Mouse (Mus musculus) ovary, postnatal 10 days (tissue): ENCODE results near the gene Fyn.

Experiments used
- DNase-seq: peaks from one replicate; pipeline ENCODE4 v3.0.0; 2022; ENCODE audit warnings: low spot score

Gene Fyn

DNA sequence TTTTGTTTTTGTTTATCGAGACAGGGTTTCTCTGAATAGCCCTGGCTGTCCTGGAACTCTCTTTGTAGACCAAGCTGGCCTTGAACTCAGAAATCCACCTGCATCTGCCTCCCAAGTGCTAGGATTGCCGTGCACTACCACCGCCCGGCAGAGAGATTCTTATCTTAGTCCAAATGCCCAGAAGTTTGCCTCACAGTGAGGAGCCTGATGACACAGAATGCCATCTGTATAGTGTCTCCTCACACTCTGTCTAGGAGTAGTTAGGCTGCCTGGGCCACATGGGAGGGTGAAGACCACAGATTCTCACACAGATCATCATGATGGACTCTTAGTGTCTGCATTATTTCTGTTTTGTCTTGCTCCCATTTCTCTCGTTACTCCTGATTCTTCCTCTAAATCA lies 140.1 kb downstream of the Fyn start:
- no peak for DNase-seq

DNA sequence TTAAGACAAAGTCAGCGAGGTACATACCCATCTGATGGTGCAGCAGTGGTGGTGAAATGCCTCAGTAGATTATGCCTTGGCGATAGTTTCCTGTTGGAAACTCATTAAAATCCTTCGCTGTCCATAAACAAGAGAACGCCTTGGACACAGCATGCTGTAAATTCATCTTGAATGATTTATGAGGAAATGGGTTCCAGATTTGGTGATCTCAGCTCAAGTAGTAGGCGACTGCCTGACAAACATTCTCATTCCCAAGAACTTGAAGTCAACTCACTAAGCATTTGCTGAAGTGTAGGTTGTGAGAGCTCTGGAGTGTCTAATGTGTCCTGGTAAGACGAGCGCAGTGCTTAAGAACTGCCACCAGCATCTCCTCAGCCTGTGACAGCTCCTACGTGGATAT lies 141.3 kb downstream of the Fyn start:
- no peak for DNase-seq

DNA sequence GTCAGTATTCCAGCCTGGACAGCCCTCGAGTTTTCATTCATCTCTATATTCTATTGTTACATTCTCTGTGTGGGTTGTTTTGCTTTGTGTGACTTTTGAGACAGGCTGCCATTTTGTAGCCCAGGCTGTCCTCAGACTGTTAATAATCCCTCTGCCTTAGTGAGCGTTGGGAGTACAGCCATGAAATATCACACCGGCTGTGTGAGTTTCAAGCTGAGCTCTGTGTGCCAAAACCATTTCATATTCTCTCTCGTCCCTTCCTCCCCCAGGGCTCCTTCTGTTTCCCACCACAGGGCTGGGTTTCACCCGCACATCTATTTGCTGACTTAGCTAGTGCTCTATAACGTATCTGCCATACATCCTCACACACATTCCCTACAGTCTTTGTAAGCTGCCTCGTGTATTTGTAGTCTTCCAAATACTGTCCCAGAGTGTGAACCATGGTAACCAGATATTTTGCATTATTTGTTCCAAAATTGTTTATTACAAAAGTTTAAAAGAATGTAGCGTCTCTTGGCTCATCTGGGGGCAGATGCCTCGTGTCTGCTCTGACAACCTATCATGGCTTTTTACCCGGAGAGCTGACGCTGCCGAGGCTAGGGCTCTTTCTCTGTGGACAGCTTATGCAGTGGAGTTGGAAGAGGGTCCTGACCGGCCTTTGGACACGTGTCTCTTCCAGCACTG lies 144.1 kb downstream of the Fyn start:
- DNase-seq: no peak

DNA sequence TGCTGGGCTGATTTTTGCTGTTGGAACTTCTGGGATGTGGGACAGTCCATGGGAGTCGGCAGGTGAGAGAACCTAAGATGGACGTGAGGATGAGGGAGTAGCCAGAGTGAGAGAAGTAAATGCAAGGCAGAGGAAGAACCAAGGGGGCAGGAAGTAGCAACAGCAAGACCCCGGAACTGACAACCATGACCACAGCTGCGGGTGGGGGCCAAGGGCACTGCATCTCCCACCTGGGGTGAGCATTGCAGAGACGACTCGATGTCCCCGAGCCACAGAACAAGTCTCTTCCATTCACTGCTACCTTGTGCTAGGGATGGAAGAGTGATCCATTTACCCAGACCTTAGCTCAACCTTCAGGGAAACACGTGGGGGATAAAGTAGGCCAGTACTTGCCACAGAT lies 146.3 kb downstream of the Fyn start:
- no peak for DNase-seq

DNA sequence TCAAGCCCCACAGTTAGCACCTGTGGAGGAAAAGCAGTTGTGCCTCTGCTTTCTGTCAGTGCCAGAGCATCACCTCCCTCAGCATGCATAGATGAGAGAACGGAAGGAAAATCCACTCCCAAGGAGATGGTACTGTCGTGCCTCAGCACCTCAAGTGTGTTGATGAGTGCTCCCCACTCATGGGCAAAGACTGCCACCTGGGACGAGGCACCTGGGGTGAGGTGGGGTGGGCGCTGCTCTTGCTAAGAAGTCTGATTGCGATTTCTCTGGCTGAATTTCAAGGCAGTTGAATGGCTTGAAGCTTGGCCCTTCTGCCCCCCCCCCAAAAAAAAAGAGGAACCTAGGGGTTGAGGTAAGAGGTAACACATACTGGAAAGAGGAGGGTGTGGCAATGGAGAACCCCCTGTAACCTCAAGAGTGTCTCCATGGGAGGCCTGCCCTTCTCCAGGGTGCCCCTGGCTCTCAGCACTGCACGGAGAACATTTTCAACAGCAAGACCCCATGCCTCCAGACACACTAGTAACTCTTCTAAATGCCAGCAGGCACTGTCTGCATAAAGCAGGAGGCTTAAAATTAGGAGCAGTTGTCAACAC lies 148.0 kb downstream of the Fyn start:
- DNase-seq: no peak

DNA sequence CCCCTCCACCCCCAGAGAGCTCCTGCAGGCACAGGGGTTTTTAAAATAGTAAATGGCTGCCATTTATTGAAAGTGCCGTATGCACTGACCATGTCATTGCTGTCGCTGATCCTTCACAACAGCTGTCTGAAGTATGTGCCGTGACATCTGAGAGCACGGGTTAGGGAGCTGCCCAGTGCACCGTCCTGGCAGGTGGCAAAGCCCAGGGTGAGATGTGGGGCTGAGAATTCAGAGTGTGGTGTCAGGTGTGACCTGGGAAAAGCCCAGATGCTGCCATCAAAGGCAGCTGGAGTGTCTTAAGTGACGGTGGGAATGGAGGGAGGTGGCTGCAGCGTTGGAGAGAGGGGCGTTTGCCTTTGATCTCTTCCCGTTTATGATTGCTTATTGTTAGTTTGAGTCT lies 148.7 kb downstream of the Fyn start:
- DNase-seq: no peak

DNA sequence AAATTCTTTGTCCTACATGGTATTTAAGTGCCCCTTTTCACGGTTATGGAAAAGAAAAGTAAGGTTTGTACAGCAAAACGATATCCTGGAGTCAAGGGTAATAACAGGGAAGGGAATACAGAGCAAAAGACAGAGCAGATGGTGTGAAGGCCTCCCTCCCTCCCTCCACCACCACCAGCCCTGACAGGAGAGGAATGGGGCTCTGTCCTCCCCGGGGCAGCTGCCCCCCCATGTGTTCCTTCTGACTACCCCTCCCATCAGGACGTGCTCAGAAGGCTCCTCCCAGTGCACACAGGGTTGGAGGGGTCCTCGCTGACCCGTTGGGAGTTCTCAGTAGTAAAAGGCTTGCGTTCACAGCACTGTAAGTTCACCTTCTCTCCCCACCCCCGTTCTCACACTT lies 149.6 kb downstream of the Fyn start:
- no peak for DNase-seq

DNA sequence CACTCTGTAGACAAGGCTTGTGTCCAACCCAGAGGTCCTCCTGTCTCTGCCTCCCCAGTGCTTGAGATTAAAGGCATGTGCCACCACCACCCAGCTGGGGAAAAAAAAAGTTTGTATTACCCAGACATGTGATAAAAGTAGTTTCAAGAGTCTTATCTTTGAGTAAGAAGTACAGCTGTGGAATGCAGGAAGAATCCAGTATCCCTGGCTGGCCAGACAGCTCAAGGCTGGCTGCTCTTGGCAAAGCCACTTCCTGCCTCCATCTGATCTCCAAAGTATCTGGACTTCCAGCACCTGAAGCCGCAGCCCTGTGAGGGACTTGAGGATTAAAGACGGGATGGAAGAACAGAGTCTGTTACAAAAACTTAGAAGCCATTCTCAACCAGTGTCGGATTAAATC lies 150.2 kb downstream of the Fyn start:
- no peak for DNase-seq

DNA sequence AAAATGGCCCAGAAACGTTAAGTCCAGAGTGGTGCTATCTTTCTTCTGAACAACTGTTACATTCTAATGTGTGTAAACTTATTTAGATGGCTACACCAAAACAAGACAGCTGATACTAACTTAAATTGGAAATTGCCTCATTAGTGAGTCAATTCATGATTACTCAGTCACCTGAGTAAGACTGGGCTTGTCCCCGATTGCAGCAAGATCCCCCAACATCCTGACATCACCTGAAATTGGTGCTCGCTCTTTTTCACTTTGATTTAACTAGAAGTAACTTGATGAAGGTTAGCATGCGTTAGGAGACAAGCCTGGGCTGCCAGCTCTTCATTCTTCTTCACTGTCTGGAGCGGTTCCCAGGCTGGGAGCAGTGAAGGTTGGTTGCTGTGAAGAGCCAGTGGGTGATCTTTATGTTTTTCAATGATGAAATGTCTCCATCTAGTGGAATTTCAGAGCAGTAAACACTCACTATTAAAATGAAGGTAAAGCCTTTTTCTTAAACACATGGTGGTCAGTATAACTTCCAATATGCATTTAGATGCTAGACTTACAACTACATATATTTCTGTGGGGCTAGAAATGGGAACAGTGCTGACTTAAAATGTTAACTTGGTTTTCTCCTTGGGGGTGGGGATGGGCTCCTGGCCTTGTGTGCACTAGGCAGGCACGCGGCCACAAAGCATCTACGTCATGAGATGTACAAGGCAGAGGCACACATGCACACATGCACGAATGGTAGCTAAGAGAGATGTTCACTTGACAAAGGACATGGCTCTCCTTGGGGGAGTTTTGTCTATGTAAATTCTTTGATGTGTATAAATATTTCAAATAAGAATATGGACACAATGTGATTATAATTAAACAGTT lies 151.7 kb downstream of the Fyn start:
- no peak for DNase-seq

DNA sequence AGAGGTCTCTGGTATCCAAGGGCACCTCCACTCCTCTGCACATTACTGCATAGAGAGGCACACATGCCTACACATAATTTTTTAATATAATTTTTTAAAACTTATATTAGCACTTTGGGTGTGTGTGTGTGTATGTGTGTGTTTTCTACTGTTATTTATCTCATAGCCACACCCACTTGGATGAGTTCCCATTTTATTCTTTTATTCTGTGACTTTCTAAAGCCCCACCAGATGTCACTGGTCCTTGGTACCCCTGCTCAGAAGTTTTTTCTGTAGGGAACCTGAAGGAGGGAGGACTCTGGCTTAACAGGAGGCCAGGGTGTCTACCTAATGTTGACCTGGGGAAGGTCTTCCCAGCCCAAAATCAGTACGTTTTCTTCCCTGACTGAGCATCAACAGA lies 152.7 kb downstream of the Fyn start:
- DNase-seq: no peak

DNA sequence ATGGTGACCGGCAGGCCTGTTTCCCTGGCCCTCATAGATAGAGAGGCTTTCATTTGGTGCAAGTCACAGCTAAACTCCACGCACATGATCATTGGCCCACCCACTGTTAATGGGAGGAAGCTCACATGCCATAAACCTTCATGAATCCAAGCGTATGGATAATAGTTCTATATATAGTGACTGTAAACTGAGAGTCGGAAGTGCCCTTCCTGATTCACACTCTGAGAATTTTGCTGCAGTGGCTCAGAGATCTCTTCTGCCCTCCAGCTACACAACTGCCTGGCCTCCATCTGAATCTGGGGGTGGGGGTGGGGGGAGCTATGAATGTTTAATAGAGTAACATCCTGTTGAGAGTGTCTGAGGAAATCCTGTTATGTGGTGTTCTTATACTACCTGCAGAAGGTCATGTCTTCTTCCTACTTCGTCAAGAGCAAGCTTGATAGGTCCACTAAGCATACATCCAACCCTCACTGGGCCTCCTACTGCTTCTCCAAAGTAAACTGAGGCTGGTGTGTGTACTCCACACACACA lies 153.3 kb downstream of the Fyn start:
- DNase-seq: no peak

DNA sequence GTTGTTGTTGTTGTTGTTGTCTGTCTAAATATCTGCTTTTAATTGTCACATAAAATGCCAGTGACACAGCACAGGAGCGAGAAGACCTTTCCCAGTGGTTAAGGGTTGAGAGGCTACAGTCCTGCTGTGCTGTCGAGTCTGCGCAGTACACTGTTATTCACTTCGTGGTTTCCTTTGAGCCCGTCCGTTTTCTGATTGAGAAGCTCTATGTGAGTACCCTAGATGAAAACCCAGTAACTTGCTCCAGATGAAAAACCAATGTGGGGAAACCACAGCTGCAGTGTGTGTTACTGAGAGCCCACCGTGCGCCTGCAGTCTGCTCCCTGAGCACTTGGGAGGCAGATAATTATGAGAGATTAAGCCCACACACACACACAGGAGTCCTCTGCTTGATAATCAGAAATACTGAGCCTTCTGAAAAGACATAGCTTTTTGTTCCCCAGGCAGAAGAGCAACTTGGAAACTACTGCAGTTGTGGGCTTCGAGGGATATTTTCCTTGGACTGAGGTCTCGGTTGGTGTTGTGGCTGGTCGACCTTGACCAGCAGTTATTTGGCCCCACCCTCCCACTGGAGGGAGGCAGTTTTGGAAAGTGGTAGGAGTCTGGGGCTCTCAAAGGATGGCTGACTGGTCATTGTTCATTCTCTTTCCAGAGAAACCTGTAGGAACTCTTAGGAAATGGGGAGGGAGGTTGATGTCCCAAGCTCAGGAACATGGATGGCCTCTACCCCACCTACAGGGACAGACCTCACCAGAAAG lies 154.4 kb downstream of the Fyn start:
- no peak for DNase-seq

DNA sequence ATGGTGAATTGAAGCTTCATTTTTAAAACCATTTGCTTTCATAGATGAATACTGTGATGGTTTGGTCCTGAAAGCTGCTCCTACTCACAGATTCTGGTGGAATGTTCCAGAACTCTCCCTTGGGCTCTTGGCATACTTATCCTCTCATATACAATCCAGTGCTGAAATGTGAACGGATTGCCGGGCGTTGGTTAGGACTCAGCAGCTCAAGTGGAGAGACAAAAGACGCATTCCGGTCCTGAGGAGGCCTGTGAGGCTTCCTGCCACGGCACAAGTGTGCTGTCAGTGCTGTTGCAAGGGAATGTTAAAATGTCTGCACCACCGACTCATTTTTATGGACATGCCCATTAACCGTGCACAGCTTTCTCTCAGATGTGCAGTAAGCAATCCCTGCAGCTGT lies 155.7 kb downstream of the Fyn start:
- DNase-seq: no peak

DNA sequence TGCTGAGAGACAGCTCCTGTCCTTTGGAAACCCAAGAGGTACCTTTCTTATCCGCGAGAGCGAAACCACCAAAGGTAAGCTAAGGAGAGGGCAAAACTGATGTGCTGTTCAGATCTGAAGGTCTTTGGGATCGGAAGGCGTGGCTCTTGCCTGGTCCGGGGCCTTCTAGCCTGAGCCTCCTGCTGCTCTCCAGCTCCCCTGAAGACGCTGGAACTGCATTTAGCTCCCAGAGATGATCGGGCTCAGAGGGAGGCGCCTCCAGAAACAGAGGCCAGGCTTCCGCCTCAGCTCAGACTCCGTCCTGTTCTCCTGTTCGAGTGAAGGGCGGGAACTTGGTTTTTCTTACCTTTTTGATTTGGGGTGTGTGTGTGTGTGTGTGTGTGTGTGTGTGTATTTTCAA lies 156.8 kb downstream of the Fyn start:
- DNase-seq: no peak

DNA sequence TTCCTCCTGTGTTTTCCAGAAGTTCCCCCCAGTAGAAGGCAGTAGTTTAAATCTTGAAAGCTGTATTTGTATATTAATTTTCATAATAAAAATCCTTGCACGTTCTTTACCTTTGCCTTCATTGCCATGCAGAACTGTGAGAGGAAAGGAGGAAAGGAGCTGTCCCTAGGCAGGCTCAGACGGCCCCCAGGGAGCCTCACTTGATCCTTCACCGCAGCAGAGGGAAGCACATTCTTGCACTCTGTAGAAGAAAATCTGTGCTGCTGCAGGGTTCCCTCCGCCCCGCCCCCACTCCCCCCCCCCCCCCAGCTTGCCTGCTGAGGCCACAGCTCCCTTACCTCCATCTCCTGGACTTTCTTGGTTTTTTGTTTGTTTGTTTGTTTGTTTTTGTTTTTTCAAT lies 158.5 kb downstream of the Fyn start:
- DNase-seq: no peak

DNA sequence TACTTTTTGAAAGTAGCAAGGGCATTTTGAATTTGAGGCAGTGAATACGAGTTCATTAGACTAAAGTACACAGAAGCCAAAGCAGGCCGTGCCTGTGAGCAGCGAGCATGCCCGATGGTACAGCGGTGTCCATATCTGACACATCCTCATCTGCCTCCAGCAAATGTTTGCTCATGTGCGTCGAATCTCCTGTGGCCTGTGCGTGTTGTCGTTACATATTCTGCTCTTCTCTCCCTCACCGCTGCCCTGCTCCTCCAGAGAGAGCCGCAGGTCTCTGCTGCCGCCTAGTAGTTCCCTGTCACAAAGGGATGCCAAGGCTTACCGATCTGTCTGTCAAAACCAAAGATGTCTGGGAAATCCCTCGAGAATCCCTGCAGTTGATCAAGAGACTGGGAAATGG lies 160.5 kb downstream of the Fyn start:
- no peak for DNase-seq

DNA sequence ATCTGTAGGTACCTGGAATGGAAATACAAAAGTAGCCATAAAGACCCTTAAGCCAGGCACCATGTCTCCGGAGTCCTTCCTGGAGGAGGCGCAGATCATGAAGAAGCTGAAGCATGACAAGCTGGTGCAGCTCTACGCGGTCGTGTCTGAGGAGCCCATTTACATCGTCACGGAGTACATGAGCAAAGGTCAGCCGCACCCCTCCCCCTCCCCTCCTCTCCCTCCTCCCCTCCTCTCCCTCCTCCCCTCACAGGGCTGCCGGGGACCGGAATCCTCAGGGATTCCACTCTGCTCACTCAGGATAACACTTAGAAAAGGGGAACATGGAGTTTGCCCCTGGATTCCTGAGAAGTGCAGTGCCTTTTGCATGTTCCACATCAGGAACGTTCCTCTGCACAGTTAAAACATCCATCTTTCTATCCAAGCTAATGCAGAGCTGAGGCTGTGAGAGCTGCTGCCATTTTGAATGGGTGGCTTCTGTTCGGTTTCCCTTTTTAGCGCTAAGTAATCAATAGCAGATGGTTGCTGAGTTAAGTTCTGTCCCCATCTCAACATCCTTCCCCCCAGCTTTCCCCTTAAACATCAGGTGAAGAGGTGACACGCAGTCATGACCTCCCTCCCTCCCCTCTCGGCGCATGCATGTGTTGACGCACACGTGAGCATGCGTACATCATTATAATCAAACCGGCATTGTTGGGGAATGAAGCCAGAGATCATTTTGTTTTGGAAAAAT lies 163.5 kb downstream of the Fyn start:
- no peak for DNase-seq

DNA sequence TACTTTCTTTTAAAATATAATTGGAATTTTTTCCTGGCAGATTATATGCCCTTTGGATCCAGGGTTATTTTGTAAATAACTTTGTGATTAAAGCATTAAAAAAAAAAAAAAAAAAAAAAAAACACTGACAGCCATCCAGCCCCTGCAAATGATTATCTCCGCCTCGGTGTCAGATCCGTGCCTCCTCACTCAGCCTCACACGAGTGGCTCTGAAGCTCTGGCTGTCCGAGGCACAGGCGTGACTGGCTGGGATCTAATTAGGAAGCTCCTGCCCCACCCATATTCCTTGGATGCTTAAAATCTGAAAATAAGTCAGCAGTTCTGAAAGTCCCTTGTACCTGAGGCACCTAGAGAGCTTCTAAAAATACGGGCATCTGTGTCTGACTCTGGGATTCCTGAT lies 164.2 kb downstream of the Fyn start:
- no peak for DNase-seq

DNA sequence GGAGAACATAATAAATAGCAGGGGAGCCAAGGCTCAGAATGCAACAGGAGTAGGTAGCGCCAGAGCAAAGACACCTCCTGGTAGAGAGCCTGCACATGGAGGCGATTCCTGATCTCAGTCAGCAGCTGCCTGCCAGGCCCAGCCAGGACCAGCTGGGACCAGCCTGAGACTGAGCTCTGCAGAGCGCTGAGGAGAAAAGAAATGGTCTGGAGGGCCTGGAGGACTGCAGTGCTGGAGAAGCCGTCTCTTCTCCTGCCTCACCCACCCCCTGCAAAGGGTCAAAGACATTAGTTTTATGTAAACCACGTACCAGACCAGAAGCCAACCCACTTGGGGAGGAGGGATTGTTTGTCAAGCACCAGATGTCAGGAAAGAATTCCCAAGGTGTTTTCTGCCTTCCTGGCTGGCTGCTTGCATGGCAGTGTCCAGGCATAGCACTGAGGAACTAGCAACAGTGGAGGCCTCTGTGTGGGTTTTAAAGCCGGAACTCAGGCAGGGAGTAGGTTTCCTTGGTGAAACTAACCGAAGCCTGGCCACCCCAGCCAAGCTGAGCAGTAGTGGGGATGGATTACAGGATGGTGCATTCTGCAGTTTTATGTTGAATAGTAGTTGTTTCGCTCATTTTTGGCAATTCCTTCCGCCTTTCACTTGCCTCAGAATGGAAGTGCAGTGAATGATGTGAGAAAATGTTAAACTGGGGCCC lies 165.8 kb downstream of the Fyn start:
- no peak for DNase-seq

DNA sequence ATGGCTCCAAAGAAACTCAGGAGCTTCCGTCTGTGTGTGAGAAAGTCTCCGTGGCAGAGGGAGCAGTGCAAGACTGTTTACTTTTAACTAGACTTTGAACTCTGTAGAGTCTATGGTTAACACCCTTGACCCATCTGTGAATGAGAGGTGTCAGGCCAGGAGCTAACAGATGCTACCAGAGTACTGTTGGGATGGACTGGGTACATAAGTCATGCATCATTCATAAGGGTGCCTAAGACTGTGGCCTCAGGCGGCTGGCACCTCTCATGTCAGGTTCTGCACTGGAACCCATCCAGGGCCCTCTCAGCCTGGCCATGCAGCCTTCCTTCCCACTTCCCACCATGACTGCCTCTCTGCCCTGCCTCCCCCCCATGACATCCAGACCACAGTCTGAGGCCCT lies 166.7 kb downstream of the Fyn start:
- no peak for DNase-seq

DNA sequence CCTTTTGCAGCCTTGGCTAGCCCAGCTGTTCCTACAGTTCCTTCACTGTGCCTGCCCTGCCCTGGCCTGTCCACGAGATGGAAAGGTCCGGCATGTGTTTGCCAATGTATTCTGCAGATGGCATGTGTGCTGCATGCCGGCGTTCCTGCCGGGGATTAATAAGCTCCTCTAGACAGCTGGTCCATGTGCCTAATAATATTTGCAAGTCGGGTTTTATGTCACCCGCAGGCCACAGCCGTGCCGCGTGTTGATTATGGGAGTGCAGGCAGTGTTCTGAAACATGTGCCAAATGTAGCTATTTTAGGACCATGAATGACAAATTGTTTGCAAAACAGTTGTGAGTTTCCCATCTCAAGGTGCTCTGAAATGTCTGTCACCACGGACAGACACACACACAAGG lies 167.6 kb downstream of the Fyn start:
- no peak for DNase-seq
